Mouse (Mus musculus): ENCODE measurements around the gene Metrnl.

Metrnl gene

DNA sequence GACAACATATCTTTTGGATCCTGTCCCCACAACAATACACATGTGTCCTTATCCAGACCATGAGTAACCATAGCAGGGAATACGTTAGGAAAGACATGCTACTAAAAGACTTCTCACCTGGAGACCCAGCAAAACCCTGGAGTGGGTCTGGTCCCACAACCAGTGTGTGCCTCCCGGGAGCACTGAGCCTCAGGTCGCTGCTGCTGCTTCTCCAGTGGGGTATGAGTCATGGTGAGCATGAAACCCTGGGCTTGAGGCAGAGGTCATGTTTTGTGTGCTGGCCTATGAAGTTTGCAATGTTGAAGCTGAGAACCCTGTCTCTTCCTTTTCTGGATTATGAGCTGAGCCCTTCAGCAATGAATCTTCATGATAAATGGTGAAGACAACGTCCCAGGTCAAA is 15.3 kb upstream of the Metrnl start:
- DNase-seq (ENCODE audit: low spot score) = no peak

DNA sequence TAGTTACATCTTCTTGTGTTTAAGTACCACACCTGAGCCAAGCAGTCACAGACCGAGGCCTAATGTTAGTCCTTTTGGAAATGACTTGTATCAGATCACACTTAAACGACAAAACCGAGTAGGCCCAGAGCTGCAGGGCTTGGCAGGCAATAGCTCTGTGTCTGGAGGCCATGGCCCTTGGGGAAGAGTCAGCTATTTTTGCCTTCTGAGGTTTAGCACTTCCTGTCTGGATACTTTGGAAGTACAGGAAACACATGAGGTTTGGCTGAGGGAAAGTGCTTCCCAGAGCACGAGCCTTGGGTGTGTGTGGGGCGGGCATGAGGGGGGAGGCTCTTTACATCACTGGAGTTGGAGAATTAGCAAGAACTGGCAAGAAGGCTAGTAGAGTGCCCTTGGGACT is 14.7 kb upstream of the Metrnl start:
- DNase-seq (ENCODE audit: low spot score) = no peak

- no peak for DNase-seq (ENCODE audit: low spot score)
Measured at GRCm38 (mm10) chr11:121688024-121688423, 13.3 kb upstream of the Metrnl start.

DNA sequence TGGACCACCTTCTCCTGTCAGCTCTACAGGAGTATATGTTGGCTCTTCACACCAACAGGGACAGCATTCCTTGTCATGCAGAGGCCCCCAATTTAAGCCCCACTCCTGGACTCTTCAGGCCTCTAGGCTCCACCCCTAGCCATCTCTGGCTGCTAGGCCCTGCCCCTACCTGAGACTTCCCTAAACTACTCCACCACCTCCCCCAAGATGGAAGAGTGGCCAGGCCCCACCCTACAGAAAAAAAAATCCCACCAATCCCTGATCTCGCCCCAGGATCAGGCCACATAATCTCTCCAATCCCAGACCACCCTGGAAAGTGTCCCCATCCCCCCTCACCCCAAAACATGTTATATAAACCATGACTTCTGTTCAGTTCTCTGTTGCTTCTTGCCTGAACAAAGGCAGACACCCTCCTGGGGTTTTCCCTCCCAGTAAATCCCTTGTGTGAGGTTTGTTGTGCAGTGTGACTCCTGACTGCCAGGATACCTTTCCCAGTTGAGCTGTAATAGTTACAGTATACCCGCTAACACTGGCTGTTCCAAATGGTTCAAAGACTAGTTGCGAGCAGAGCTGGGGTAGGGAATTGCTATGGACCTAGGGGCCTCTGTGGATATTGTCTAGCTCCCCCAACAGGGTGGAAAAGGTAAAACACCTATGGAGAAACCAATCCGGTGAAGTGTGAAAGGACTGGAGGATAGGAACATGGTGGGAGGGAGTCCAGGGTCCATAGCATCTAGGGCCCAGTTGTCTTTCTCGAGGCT is 5.9 kb upstream of the Metrnl start:
- DNase-seq (ENCODE audit: low spot score) = no peak

- no peak for DNase-seq (ENCODE audit: low spot score)
Measured at GRCm38 (mm10) chr11:121697271-121697670, 4.1 kb upstream of the Metrnl start.

GRCm38 (mm10) chr11:121698381-121698955 is 2.9 kb upstream of the Metrnl start:
- no peak for DNase-seq (ENCODE audit: low spot score)

- DNase-seq (ENCODE audit: low spot score) = peak; percentile 33
Measured at GRCm38 (mm10) chr11:121702111-121702894, 959 bp downstream of the Metrnl start.

DNA sequence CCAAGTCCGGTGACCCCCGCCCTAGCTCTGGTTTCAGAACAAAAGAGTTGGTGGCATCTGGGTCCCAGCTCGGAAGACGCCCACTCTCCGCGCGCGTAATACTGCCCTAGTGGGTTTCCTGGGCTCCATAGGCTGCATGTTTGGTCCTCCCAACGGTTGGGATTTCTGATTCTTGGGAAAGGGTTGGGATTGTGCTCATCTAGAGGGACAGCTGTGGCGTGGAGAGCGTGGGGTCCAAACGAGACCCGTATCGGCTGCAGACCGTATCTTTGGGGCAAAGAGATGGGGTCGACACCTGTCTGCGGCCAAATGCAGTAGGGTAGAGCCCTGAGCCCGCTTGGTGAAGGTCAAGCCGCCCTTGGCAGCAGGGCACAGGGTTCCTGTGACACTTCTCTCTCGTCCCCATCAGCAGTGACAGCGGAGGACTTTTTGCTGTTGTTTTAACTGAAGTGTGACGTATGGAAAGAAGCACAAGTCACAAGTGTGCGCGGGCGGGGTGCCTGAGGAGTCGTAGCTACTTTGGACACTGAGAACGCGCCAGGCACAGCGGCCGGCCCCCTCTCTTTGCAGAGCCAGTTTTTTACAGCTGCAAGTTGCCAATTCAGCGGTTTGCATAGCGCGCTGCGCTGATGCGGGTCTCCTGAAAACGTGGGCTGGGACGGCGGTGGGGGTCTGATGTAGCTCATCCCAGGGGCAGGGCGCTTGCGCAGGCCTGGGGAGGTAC is 1.7 kb downstream of the Metrnl start:
- DNase-seq (ENCODE audit: low spot score) = no peak

DNA sequence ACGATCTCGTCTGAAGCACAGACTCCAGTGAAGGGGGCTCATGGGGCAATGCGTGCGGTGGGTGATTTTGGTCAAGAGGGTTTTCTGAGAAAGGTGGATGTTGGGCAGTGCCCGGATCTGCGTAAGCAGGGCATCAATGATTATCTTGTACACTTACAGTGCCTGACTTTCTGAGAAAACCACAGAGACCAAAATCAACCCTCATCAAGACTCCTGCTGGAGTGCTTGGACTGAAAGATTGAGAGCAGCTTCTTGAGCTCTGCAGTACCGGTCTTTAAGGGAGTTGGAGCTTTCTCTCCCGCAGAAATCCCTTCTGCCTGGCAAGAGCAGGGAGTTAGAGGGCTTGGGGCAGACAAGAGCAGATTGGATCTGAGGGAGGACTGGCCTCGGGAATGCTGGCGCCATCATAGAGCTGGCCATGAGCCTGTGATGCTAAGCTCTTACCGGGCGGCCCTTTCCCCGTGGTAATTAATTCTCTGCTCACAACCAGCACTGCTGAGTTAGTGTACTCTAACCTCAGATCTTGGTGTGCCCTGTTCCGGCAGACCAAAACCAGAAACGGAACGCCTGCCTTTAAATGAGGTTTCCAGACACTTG is 2.4 kb downstream of the Metrnl start:
- no peak for DNase-seq (ENCODE audit: low spot score)

DNA sequence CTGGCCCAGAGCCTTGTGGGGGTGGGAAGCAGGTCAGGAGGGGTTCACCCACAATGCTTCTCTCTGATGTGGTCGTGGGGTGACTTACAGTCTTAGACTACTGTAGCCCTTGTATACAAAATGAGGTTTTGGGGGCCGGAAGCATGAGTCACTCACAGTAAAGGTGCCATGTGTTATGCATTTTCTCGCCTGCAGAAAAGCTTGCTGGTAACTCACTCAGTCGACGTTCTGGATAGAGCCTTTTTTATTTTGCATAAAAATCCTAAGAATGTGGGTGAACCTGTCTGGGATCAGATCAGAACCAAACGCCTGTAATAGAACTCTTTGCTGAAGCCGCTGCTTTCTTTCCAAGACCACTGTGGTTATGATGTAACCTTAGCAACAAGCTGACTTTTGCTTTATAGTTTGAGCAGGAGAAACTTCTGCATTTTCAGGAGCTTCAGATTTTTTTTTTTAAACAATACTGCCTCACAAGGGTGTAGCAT is 5.2 kb downstream of the Metrnl start:
- DNase-seq (ENCODE audit: low spot score) = no peak

DNA sequence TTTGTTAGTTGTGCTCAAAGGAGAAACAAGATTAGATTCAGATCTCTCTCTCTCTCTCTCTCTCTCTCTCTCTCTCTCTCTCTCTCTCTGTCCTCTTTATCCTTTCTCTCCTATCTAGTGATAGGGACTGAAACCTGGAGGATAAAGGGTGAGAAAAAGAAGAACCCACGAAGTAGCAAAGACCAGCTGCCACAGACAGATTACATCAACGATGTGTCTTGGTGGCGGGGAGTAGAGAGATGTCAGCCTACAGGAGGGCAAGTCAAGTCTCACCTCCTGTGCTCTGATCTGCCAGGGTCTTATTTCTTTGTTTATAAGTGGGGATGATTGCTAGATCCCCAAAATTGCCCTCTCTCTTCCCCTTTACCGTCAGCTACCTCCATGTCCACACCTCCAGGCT is 7.9 kb downstream of the Metrnl start:
- no peak for DNase-seq (ENCODE audit: low spot score)

DNA sequence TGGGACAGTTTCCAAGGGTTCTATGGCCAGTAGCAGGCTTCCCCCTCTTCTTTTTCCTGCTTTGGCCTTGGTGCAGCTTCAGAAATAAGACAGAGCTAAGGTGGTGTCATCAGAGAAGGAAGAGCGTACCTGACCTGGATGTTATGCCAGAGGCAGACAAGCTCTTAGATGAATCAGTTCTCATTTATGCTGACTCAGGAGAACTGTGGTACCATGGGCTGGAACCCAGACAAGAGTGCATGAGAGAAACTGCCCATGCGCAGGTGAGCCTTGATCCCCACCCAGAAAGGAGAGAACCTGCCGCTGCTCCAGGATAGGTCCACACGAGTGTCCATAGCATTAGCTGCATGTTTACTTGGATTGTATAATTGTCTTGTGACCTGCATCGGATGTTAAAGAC is 8.9 kb downstream of the Metrnl start:
- DNase-seq (ENCODE audit: low spot score) = no peak

DNA sequence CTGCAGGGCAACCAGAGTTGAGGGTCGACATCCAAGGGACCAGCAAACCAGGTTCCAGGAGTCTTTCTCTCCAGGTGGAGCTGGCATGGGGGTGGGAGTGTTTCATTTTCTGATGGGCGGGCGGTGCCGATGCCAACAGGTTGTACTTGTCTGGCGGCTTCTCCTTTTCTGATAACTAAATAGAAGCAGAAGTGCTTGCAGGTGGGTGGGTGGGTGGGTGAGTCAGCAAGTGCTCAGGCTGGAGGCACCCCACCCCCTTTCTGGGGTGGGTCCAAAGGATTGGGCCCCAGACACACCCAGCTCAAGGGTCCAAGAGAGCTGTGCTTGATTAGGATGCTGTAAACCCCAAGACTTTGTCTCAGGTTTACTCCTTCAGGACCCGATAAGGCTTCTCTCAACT is 11.6 kb downstream of the Metrnl start:
- DNase-seq (ENCODE audit: low spot score) = no peak

GRCm38 (mm10) chr11:121713569-121713968 is 12.2 kb downstream of the Metrnl start:
- no peak for DNase-seq (ENCODE audit: low spot score)

DNA sequence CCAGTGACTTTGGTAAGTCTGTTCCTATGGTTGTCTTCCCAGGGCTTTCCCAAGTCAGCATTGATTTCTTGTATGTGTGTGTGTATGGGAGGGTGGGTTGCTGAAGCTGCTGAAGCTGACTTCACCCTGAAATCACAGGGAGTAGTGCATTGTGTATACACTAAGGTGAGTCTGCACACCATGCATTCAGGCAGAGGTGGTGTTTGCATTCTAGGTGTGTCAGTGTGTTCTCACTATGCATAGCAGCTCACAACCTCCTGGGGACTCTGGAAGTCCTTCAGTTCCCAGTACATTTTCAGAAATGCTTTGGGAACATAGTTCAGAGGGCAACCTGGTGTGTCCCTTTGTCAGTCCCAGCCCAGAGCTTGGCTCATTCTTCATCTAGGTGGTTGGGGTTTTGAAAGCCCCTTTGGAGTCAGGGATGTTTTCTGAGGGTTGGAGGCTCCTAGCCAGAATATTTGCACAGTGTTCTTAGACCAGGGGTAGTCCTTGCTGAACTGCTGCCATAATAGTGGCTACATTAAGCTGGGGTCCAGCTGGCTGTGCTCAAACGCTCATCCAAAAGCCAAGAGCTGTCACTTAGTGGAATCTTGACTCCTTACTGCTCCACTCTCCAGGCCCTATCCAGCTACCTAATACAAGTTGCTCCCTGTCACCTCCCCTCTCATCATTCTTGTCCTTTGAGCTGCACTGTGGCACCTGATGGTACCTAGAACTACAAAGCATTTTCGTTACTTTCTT is 13.6 kb downstream of the Metrnl start:
- DNase-seq (ENCODE audit: low spot score) = no peak

DNA sequence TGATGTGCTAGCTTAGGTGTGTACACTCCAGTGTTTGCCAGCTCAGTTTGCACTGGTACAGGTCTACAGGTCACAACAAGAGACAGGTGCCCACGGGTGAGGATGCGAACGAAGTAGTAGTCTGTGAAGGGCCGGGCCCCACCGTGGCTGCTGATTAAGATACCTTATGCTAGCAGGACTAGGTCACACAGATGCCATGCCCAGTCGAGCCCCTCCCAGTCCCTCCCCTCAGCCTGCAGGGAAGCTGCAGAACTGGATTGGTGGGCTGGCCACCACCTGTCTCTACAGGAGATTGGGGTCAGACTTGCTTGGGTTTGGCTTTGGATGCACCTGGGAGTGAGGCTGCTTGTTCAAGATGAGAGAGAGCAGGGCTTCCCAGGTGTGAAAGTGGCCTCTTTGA is 16.4 kb downstream of the Metrnl start:
- no peak for DNase-seq (ENCODE audit: low spot score)

- DNase-seq (ENCODE audit: low spot score) = no peak
Measured at GRCm38 (mm10) chr11:121720752-121721151, 19.4 kb downstream of the Metrnl start.

DNA sequence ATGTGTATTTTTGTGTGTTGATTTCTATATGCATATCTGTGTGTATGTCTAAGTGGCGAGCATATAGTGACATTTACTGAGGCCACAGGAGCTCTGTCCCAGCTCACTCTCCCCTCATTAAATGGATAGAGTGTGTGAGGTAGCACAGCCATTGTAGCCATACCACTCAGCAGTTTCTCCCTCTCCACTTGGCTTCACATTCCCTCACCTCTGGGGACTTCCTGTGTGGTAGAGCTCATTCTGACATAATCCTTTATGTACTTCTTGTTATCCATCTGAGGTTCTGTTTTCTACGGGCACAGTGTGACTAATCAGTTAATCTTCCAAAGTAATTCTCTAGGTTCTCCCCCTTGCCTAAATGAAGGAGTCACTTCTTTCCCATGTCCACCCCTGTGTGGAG is 21.1 kb downstream of the Metrnl start:
- no peak for DNase-seq (ENCODE audit: low spot score)

- no peak for DNase-seq (ENCODE audit: low spot score)
Measured at GRCm38 (mm10) chr11:121726625-121727024, 25.3 kb downstream of the Metrnl start.

DNA sequence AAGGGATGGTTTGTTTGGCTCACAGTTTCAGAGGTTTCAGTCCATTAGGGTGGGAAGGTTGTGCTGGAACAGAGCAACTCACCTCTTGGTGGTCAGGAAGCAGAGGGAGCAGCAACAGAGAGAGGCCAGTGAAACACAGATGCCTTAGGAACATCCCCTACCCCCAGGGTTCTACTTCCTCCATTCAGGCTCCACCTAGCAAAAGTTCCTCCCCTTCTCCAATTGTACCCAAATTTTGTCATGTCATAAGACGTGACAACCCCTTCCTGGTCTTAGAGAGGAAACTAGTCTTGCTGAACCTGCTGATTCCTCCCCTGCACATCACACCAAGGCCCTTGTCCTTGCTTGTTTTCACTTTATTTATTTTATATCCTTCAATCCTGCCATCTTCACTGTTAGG is 32.8 kb downstream of the Metrnl start:
- DNase-seq (ENCODE audit: low spot score) = no peak

DNA sequence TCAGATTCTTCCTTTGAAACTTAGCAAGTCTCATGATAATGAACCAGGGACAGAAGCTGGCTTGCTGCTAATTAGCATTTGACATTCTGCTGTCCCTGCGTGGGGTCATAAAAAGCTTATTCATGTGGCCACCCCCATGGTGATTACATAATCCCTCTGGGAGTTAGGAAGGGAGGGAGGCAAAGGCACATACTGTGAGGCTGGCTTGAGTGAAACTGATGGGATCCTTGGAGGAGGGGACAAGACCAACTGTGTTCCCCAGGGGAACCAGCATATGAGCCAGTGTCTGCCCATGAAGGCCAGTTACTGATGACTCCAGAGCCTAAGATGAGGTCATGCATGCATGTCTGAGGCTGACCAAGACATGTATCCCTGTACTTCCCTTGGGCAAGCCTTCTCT is 33.5 kb downstream of the Metrnl start:
- DNase-seq (ENCODE audit: low spot score) = no peak
